Mouse (Mus musculus): ENCODE results near the gene Tctex1d1. TPM values are rescaled to one million over a fixed set of nuclear protein-coding genes. Genes with fewer than 3 reads are reported as not detected.

Tctex1d1 gene
- under 1 TPM; 0.50 to 0.59 TPM for total RNA-seq (2021)

DNA sequence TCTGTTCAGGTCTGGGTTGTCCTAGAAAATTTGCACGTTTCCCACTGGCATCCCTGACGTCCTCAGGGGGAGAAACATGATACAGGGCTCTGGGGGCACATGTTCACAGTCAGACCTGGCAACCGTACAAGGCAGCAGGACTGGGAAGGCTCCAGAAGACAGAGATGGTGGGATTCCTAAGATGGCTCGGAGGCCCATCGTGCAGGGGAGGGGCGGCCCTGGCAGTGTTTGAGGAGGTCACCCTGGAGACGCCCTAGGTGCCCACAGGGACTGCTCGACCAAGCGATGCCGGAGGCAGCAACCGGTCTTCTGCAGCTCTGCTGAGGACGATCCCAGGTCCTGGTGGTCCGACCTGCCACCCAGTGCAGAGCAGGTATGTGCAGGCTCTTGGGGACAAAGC, at the start of gene Tctex1d1:
Tctex1d1 (plus strand) TSS at position 167 of the 400 bp plus-strand sequence.
- intact Hi-C loops (cut with DNase I), result no loop called here

DNA sequence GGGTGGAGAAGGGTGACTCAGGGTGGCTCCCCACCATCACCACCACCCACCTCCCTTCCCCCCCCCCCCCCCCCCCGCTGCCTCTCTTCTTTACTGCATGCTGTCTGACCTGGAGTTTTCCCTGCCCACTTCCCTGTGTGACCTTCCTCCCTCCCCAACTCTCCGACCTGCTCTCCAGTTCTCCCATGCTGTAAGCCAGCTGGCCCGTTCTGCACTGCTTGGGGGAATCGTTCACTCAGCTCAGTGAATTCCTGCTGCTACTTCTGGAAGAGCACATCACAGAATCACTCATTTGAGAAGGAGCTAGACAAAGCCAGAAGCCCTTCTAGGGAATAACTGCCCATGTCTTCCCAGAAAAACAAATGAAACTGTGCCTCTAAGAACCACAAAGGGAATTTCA, 48.9 kb upstream of the Tctex1d1 start:
- DNase-seq (ENCODE audit: low spot score in 2 of 2), result no peak
- intact Hi-C loops (cut with DNase I), result no loop called here

More for the DNA sequence above, at the start of gene Tctex1d1:
- DNase-seq (ENCODE audit: low spot score in 2 of 2), result no peak

DNA sequence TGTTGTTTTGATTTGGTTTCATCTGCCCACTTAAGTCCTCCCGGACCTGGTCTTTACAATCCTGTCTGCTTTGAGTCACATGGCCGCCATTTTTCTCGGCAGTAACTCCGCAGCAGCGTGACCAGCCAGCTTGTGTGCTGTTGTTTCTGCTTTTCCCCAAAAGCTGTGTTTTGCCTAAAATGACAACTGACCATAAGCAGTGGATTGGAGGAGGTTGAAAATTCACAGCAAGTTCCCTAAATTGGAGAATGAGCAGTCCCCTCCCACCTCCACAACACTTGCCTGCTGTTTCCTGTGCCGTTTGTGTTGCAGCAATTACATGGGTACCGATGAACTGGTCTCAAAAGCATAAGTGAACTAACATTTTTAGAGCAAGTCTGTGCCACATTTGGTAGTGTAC, 47.7 kb upstream of the Tctex1d1 start:
- intact Hi-C loops (cut with DNase I), result no loop called here
- peak in 1 of 2 experiments; percentile 24 for DNase-seq (ENCODE audit: low spot score in 2 of 2)

DNA sequence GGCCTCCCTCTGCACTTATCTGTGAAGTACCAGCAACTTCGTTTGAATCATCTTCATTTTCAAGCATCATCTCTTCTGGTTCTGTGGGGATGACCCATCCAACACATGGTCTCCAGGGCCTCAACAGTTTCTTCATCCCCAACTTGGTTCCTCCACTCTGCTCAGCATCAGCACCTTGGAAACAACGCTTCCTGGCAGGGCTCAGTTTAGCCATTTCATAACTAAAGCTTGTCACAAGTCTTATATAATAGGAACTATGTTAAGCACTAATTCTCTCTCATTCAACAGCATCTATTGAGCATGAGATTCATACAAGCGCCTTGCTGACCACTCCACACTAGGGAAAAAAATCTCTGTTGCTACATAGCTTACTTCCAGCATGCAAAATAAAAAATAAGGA, 38.1 kb upstream of the Tctex1d1 start:
- intact Hi-C loops (cut with DNase I), result no loop called here
- DNase-seq (ENCODE audit: low spot score in 2 of 2), result no peak

GRCm38 (mm10) chr4:102940738-102941137, 37.7 kb upstream of the Tctex1d1 start:
- peak in 1 of 2 experiments; percentile 18 for DNase-seq (ENCODE audit: low spot score in 2 of 2)
- intact Hi-C loops (cut with DNase I), result no loop called here

GRCm38 (mm10) chr4:102944325-102944724, 34.1 kb upstream of the Tctex1d1 start:
- DNase-seq (ENCODE audit: low spot score in 2 of 2), result no peak
- intact Hi-C loops (cut with DNase I), result no loop called here

- no peak for DNase-seq (ENCODE audit: low spot score in 2 of 2)
- intact Hi-C loops (cut with DNase I), result no loop called here
These were observed 25.9 kb upstream of the Tctex1d1 start for GRCm38 (mm10) chr4:102952476-102952875.

DNA sequence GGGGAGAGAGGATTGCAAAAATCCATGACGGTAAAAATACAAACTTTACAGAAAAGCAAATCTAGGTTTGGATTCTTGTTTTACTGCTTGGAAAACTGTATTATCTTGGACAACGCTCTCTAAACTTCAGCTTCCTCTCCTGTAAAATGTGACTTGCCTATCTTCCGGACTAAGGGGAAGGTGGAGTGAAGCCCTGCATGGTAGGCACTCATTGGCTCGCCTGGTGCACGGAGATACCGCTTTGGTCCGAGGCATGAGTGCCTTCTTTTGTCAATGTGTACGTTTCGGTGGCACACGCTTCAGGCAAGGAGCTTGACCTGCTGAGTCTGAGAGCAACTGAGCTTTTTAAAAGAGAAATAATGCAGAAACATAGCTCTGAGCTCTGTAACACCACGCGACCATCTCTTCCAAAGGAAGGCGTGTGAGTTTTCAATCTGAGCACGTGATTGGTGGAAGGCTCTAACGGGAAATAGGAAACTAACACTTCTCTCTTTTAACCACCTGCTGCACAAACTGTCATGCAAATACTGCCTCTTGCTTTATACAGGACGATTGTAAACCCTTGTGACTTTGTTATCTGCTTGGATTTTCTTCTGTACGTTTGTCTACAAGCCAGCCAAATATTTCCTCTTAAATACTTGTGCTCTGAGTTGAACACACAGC, 23.0 kb upstream of the Tctex1d1 start:
- DNase-seq (ENCODE audit: low spot score in 2 of 2), result no peak
- intact Hi-C loops (cut with DNase I), result no loop called here

DNA sequence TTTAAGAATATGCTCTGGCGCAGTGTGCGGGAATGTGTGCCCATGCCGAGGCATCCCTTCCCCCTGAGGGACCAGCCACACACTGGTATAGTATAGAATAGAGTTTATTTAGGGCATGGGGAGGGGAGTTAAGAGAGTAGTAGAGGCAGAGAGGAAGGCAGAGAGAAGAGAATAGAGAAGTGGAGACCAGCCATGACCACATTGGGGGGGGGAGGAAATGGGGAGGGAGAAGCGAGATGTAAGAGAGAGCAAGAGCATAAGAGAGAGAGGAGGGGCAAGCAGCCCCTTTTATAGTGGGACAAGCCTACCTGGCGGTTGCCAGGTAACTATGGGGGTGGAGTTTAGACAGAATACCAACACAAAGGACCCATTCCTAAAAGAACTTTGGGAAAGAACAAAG, 19.0 kb upstream of the Tctex1d1 start:
- intact Hi-C loops (cut with DNase I), result no loop called here
- DNase-seq (ENCODE audit: low spot score in 2 of 2), result no peak

DNA sequence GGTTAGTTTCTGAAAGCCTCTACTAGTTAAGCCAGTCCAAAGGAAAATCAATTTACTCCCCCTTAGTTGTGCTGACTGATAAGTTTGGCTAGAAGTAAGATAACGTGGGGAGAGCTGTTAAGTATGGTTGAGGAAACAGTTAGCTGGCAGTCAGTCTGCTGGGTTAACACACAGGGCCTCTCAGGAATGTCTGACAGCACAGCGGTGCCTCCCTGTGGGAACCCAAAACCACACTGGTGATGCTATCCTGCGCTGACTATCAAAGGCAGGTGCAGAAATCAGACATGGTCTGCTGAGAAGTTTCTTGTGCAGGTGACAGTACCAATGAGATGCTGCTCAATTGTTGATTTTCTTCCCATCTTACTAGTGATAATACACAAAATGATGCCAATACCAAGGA, 14.2 kb upstream of the Tctex1d1 start:
- intact Hi-C loops (cut with DNase I), result no loop called here
- DNase-seq (ENCODE audit: low spot score in 2 of 2), result no peak

- no peak for DNase-seq (ENCODE audit: low spot score in 2 of 2)
- intact Hi-C loops (cut with DNase I), result no loop called here
These were observed 10.6 kb upstream of the Tctex1d1 start for GRCm38 (mm10) chr4:102967811-102968210.

DNA sequence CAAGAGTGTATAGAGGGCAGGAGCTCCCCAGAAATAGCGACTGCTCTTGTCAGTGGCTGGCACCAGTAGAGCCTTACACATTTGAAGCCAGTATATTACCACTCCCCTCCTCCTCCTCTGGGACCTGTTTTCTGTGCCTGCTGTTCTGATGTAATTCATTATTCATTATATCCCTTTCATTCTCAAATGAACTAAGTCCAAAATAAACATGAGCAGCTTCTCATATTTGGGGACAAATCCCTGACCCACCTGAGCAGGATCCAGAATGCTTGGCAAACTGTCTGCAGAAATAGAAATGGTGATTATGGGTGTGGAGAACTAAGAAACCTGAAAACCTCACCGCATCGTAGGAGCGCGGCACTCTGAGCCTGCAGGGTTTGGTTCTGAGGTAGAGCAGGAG, 8.8 kb upstream of the Tctex1d1 start:
- intact Hi-C loops (cut with DNase I), result no loop called here
- no peak for DNase-seq (ENCODE audit: low spot score in 2 of 2)

GRCm38 (mm10) chr4:102971159-102971558, 7.2 kb upstream of the Tctex1d1 start:
- intact Hi-C loops (cut with DNase I), result no loop called here

DNA sequence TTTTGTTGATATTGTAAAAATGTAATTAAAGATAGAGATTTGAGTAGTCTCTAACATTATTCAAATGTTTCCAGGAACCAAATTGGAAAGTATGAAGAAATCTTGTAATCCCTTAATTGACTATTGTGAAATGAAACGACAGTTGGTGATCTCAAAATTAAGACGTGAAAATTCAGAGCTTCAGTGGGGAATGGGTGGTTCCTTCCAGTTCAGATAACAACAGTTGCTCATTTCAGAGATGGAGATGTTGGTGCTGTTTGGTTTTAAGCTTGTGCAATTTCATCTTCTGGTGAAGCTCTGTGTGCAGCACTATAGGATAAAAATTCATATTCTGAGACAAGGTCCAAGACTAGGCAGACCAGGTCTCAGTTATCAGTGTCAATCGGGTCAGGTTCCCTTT, 6.3 kb upstream of the Tctex1d1 start:
- intact Hi-C loops (cut with DNase I), result no loop called here

More at GRCm38 (mm10) chr4:102971159-102971558, 7.2 kb upstream of the Tctex1d1 start:
- DNase-seq (ENCODE audit: low spot score in 2 of 2), result no peak

GRCm38 (mm10) chr4:102974172-102974571, 4.2 kb upstream of the Tctex1d1 start:
- no peak for DNase-seq (ENCODE audit: low spot score in 2 of 2)
- intact Hi-C loops (cut with DNase I), result no loop called here

More for the DNA sequence above, 6.3 kb upstream of the Tctex1d1 start:
- DNase-seq (ENCODE audit: low spot score in 2 of 2), result no peak

DNA sequence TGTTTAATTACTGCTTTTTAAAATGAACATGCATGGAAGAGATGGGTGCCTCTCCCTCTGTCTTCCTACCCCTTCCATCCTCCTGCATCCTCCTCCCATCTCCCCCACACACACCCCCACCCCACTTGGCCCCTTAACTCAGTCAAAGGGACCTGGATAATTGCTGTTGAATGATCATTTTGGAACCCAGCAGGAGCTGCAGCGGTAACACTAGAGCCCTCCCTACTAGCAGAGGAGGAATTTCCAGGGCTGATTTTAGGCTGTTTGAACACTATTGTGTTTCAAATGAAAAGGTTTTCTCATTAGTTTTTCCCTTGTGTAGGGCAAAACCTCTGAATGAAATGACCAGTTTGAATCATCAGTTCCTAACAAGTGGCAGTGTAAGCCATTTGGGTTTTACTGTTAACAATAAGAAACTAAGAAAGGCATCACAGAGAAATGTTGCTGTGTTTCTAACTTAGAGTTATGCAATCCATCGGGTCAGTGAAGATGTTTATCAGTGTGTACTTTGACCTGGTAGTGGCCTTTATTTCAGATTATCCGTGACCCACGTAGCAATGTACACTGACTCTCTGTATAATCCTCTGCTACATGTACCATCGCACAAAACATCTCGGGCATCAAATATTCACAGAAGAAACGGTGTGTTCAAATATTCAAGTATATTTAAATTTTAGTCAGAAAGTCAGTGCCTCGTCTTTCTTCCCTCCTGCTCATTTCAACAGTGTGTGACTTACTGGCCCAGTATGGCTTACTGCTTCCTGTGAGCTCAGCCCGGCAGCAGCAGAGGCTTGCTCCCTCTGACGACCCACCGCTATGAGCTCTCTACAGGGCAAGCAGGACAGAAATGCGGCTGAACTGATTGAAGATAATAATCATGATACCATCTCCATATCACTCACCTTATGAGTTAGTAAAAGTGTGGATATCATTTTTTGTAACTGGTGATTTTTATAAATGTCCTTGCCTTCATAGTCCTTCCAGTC, 1.8 kb upstream of the Tctex1d1 start:
- intact Hi-C loops (cut with DNase I), result no loop called here
- DNase-seq (ENCODE audit: low spot score in 2 of 2), result no peak

DNA sequence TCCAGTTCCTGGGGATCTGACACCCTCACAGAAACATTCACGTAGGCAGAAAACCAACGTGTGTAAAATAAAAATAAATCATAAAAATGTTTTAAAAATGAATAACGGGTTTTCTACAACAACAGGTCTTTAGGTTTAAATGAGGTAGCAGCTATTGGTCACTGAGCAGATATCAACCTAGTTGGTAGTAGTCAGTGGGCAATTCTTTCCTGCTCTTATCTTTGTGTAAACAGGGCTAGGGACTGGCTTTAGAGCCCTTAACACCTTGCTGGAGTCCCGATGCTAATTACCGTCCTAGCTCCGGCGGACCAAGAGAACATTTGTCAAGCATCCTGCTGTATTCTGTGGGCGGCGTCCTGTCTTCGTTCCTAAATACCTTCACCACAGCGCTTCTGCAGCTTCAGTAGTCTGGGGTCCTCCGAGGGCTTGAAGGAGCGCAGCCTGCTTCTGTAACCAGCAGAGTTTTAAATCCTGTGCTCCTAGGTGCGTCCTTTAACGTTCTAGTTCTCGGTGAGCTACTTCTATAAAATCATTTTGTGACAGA, 556 bp upstream of the Tctex1d1 start:
- intact Hi-C loops (cut with DNase I), result no loop called here
- no peak for DNase-seq (ENCODE audit: low spot score in 2 of 2)

DNA sequence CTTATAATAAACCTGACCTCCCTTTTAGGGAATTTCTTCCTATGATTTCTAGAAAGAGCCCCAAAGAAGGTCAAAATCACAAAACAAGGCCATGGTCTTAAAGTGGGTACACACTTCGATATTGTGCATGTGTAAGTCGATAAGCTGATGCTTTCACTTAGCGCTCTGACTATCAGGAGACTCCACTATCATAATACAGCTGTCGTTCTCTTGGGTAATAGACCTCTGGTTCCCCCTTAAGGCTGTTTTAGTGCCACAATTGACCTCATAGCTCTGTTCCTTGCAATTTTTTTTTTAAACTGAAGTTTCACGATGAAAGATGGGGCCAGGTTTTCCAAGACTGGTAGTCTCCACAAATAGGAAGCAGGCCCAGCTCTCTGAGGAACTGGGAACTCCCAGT, 979 bp downstream of the Tctex1d1 start:
- intact Hi-C loops (cut with DNase I), result no loop called here
- DNase-seq (ENCODE audit: low spot score in 2 of 2), result no peak

DNA sequence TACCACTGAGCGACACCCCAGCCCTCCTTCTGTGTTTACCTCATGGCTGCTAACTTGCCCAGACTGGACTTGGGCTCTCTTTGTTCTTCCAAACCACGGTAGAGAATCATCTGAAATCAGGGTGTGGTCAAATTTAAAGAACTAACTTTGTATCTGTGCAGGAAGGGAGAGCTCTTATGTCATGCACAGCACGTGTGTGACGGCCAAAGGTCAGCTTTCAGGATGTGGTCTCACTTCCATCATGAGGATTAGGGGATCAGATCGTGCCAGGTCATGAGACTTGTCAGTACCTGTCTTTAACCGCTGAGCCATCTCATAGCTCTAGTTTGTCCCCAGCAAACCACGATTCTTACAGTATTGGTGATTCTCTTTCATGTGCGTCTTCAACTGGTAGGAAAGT, 3.3 kb downstream of the Tctex1d1 start:
- intact Hi-C loops (cut with DNase I), result loop anchor here (10.0 kb wide), 1 partner anchor 133 kb away; the partner anchor contains the start of genes Mier1 and Wdr78
- DNase-seq (ENCODE audit: low spot score in 2 of 2), result no peak

DNA sequence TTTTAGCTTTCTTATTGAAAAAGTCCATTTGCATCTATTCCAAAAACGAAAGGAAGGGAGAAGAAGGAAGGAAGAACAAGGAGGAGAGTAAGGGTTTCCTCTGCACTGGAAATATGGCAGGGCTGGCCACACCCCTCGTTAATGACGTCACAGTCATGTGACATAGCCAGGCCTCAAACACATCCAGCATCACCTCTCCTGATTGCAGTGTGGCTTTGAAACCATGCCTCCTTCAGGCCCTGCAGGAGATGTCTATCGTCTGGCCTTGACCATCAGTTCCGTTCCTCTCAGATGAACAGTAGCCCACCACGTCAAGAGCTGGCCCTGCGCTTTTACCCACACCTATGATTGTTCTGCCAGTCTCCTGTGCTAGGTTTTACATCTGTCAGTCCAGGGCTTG, 7.8 kb downstream of the Tctex1d1 start:
- intact Hi-C loops (cut with DNase I), result loop anchor here (2.0 to 10.0 kb wide), 3 partner anchors 129 to 356 kb away; partner anchors contain the start of genes Mier1 and Wdr78
- no peak for DNase-seq (ENCODE audit: low spot score in 2 of 2)
